ENCODE assay signal across 8 mouse cellular contexts in genomic region chr13:73763439-73764255, GRCm38 (mm10). TPM values are rescaled to one million over a fixed set of nuclear protein-coding genes. Genes with fewer than 3 reads are reported as not detected.
A peak's percentile ranks its signal among the peaks of the same experiment; 100 is the strongest.
DNase-seq lines count a peak whose midpoint lies in the region; ATAC-seq and TF ChIP-seq lines count a peak whose summit lies in the region.

No protein-coding gene starts in this region.

- peak overlapping the region; percentile 93 for H3K9ac ChIP-seq in heart, embryonic 11.5 days (ENCODE audit: low read depth, low read length)
- H3K9ac ChIP-seq in kidney, embryonic 14.5 days (ENCODE audit: low read depth, low read length) = peak overlapping the region; percentile 68
- H3K9ac ChIP-seq in liver, embryonic 15.5 days = peak overlapping the region; percentile 58
- H3K9ac ChIP-seq in stomach, postnatal 0 days (ENCODE audit: low read length) = peak overlapping the region; percentile 74

- H3K27me3 ChIP-seq in heart, embryonic 11.5 days (ENCODE audit: control insufficient read depth, insufficient read depth, low read length) = no peaks in the 10 kb centered on the region
- H3K27me3 ChIP-seq in kidney, embryonic 14.5 days (ENCODE audit: control insufficient read depth, insufficient read depth, low read length) = no peaks in the 10 kb centered on the region
- H3K27me3 ChIP-seq in liver, embryonic 15.5 days = no peaks in the 10 kb centered on the region
- H3K27me3 ChIP-seq in stomach, postnatal 0 days (ENCODE audit: control insufficient read depth, insufficient read depth, low read length) = no peaks in the 10 kb centered on the region

- TF ChIP-seq CTCF in embryonic fibroblast, embryonic 13.5 days (IDR thresholded peaks at IDR 0.05; ENCODE audit: borderline replicate concordance, insufficient read depth, low read length) = no peak
- TF ChIP-seq CTCF in stomach, postnatal 0 days (IDR thresholded peaks at IDR 0.05; ENCODE audit: low read depth) = peak; percentile 38; the same call in 1 of the 2 replicates

- peak overlapping the region; percentile 96 for H3K4me2 ChIP-seq in heart, embryonic 11.5 days
- peak overlapping the region; percentile 92 for H3K4me2 ChIP-seq in kidney, embryonic 14.5 days (replicated peaks; ENCODE audit: low read depth, low read length)
- H3K4me2 ChIP-seq in liver, embryonic 15.5 days = peak overlapping the region; percentile 92
- H3K4me2 ChIP-seq in stomach, postnatal 0 days (replicated peaks; ENCODE audit: low read depth) = peak overlapping the region; percentile 94

- under 1% methylated on average over 68 of the region's 70 CpGs for WGBS in heart, embryonic 11.5 days (ENCODE audit: insufficient replicate concordance)
- under 1% methylated on average over 67 of the region's 70 CpGs for WGBS in kidney, embryonic 14.5 days
- WGBS in liver, embryonic 15.5 days (ENCODE audit: insufficient replicate concordance) = under 1% methylated on average over 70 of the region's 70 CpGs
- under 1% methylated on average over 67 of the region's 70 CpGs for WGBS in stomach, postnatal 0 days

- H3K4me3 ChIP-seq in embryonic fibroblast, embryonic 13.5 days (ENCODE audit: insufficient read depth, low read length) = peak overlapping the region; percentile 93
- H3K4me3 ChIP-seq in heart, embryonic 11.5 days (ENCODE audit: low read depth, low read length) = peak overlapping the region; percentile 83
- H3K4me3 ChIP-seq in kidney, embryonic 14.5 days (ENCODE audit: low read length) = peak overlapping the region; percentile 61
- H3K4me3 ChIP-seq in liver, embryonic 15.5 days (replicated peaks) = peak overlapping the region; percentile 64
- peak overlapping the region; percentile 65 for H3K4me3 ChIP-seq in stomach, postnatal 0 days (ENCODE audit: low read depth, low read length)

- peak; percentile 89 for TF ChIP-seq POLR2A in embryonic fibroblast, embryonic 13.5 days (IDR thresholded peaks at IDR 0.05; ENCODE audit: low read depth, low read length)

- no peaks in the 10 kb centered on the region for H3K36me3 ChIP-seq in heart, embryonic 11.5 days (ENCODE audit: control insufficient read depth, insufficient read depth, low read length)
- H3K36me3 ChIP-seq in kidney, embryonic 14.5 days (ENCODE audit: control insufficient read depth, insufficient read depth, low read length) = peaks cover 8% of the 10 kb centered on the region; the same call in 1 of the 2 replicates
- H3K36me3 ChIP-seq in liver, embryonic 15.5 days (replicated peaks) = no peaks in the 10 kb centered on the region
- H3K36me3 ChIP-seq in stomach, postnatal 0 days (ENCODE audit: control insufficient read depth, insufficient read depth, low read length) = no peaks in the 10 kb centered on the region

- ATAC-seq in activated CD4-positive, CD25-positive, alpha-beta regulatory T cell, adult 4 months = peak; percentile 86
- peak; percentile 93 for ATAC-seq in heart, embryonic 11.5 days (replicated peaks; ENCODE audit: insufficient number of reproducible peaks, low FRiP score, low TSS enrichment)
- peak; percentile 92 for ATAC-seq in kidney, embryonic 14.5 days (ENCODE audit: low FRiP score, low TSS enrichment)
- peak; percentile 83 for ATAC-seq in liver, embryonic 15.5 days (ENCODE audit: insufficient read depth)
- peak; percentile 90 for ATAC-seq in stomach, postnatal 0 days (ENCODE audit: low FRiP score, low TSS enrichment)

- no peak overlapping the region for H3K27ac ChIP-seq in embryonic fibroblast, embryonic 13.5 days (ENCODE audit: insufficient read depth, low read length)
- peak overlapping the region; percentile 77 for H3K27ac ChIP-seq in heart, embryonic 11.5 days (ENCODE audit: low read depth, low read length)
- peak overlapping the region; percentile 67 for H3K27ac ChIP-seq in kidney, embryonic 14.5 days (ENCODE audit: low read depth, low read length)
- H3K27ac ChIP-seq in liver, embryonic 15.5 days (replicated peaks) = peak overlapping the region; percentile 64
- peak overlapping the region; percentile 73 for H3K27ac ChIP-seq in stomach, postnatal 0 days (replicated peaks)

- no peaks in the 10 kb centered on the region for H3K9me3 ChIP-seq in heart, embryonic 11.5 days (replicated peaks; ENCODE audit: control insufficient read depth, low read length)
- H3K9me3 ChIP-seq in kidney, embryonic 14.5 days (ENCODE audit: control insufficient read depth, low read length) = no peaks in the 10 kb centered on the region
- no peaks in the 10 kb centered on the region for H3K9me3 ChIP-seq in liver, embryonic 15.5 days (replicated peaks)
- no peaks in the 10 kb centered on the region for H3K9me3 ChIP-seq in stomach, postnatal 0 days (ENCODE audit: control insufficient read depth, low read length)

- peaks cover 7% of the 10 kb centered on the region for H3K4me1 ChIP-seq in embryonic fibroblast, embryonic 13.5 days (ENCODE audit: control insufficient read depth, insufficient read depth, low read length)
- H3K4me1 ChIP-seq in heart, embryonic 11.5 days (ENCODE audit: control insufficient read depth, insufficient read depth, low read length) = peaks cover 30% of the 10 kb centered on the region
- H3K4me1 ChIP-seq in kidney, embryonic 14.5 days (ENCODE audit: control insufficient read depth, insufficient read depth, low read length) = peaks cover 26% of the 10 kb centered on the region
- H3K4me1 ChIP-seq in liver, embryonic 15.5 days (replicated peaks) = peaks cover 50% of the 10 kb centered on the region
- 0 out of 2 replicates have a peak, but pooled peaks cover 6% of the 10 kb centered on the region for H3K4me1 ChIP-seq in stomach, postnatal 0 days (replicated peaks; ENCODE audit: control insufficient read depth, insufficient read depth)

- TF ChIP-seq EP300 in stomach, postnatal 0 days (optimal IDR thresholded peaks at IDR 0.05) = no peak

- DNase-seq in 416B (ENCODE audit: low read depth) = peak; percentile 92
- DNase-seq in neural tube, embryonic 10.5 days (ENCODE audit: extremely low spot score, low spot score) = peak; percentile 93
- DNase-seq in stomach, postnatal 0 days (ENCODE audit: low spot score) = peak; percentile 96

RNA-seq across cellular contexts. Expression of gene Slc12a7, which starts 30.8 kb away (rescaled TPM):
- 10 to 100 TPM; 30.3 to 34.9 TPM for polyA plus RNA-seq in activated CD4-positive, CD25-positive, alpha-beta regulatory T cell, adult 4 months (2017; shearing (Covaris generic))
- polyA plus RNA-seq in embryonic fibroblast, embryonic 13.5 days (2011; ENCODE audit: insufficient read length, low read depth, missing spikeins) = 26.0 and 31.9 TPM in 2 replicates
- 32.7 and 40.0 TPM in 2 replicates for polyA plus RNA-seq in heart, embryonic 11.5 days (2014; fragmentation: Nextera tagmentation; extraction: Ambion mirVana)
- polyA plus RNA-seq in kidney, embryonic 14.5 days (2014; fragmentation: Nextera tagmentation; extraction: Ambion mirVana) = 12.9 and 28.7 TPM in 2 replicates
- polyA plus RNA-seq in liver, embryonic 15.5 days (2015; fragmentation: Nextera tagmentation; extraction: Ambion mirVana) = 9.2 and 11.2 TPM in 2 replicates
- polyA plus RNA-seq in stomach, postnatal 0 days (2015; fragmentation: Nextera tagmentation; extraction: Ambion mirVana) = 17.9 and 19.0 TPM in 2 replicates

RNA-seq across cellular contexts. Expression of gene Slc6a19, which starts 59.0 kb away (rescaled TPM):
- polyA plus RNA-seq in activated CD4-positive, CD25-positive, alpha-beta regulatory T cell, adult 4 months (2017; shearing (Covaris generic)) = under 1 TPM in 1 of 2 experiments, not detected in 1; 0.26 TPM
- not detected in 2 replicates for polyA plus RNA-seq in embryonic fibroblast, embryonic 13.5 days (2011; ENCODE audit: insufficient read length, low read depth, missing spikeins)
- polyA plus RNA-seq in heart, embryonic 11.5 days (2014; fragmentation: Nextera tagmentation; extraction: Ambion mirVana) = not detected in 2 replicates
- 0.53 and 0.92 TPM in 2 replicates for polyA plus RNA-seq in kidney, embryonic 14.5 days (2014; fragmentation: Nextera tagmentation; extraction: Ambion mirVana)
- 0.83 and 1.0 TPM in 2 replicates for polyA plus RNA-seq in liver, embryonic 15.5 days (2015; fragmentation: Nextera tagmentation; extraction: Ambion mirVana)
- 8.8 and 9.2 TPM in 2 replicates for polyA plus RNA-seq in stomach, postnatal 0 days (2015; fragmentation: Nextera tagmentation; extraction: Ambion mirVana)
